Mouse (Mus musculus) hindbrain, embryonic 15.5 days (tissue): ENCODE measurements around the gene Ube2h. TPM values are rescaled to one million over a fixed set of nuclear protein-coding genes. Genes with fewer than 3 reads are reported as not detected.

Experiments used
- ATAC-seq: fragments of 200-750 bp; cut with Nextera tagmentation; 2 replicates; pipeline ENCODE4 v1.8.0; 2017; ENCODE audit warnings: low read depth, moderate number of reproducible peaks, moderate TSS enrichment; ENCODE audit not compliant: low FRiP score
- H3K27ac ChIP-seq: fragments of 300-500 bp; sonication (generic); replicated peaks from 2 replicates; pipeline ENCODE4 v1.5.1; 2015; ENCODE audit warnings: mild to moderate bottlenecking, inconsistent platforms
- H3K27me3 ChIP-seq: fragments of 300-500 bp; sonication (generic); 2 replicates; pipeline ENCODE4 v1.6.1; 2015; ENCODE audit warnings: control low read depth, inconsistent platforms
- H3K36me3 ChIP-seq: fragments of 300-500 bp; sonication (generic); 2 replicates; pipeline ENCODE4 v1.6.1; 2015; ENCODE audit warnings: control low read depth, inconsistent platforms
- H3K4me1 ChIP-seq: fragments of 300-500 bp; sonication (generic); replicated peaks from 2 replicates; pipeline ENCODE4 v1.6.1; 2015; ENCODE audit warnings: control low read depth, inconsistent platforms
- H3K4me2 ChIP-seq: fragments of 300-500 bp; sonication (generic); 2 replicates; pipeline ENCODE4 v1.6.1; 2015; ENCODE audit warnings: moderate library complexity, mild to moderate bottlenecking, inconsistent platforms
- H3K4me3 ChIP-seq: fragments of 300-500 bp; sonication (generic); 2 replicates; pipeline ENCODE4 v1.5.1; 2015; ENCODE audit warnings: mild to moderate bottlenecking, inconsistent platforms
- H3K9ac ChIP-seq: fragments of 300-500 bp; sonication (generic); 2 replicates; pipeline ENCODE4 v1.6.1; 2015; ENCODE audit warnings: inconsistent platforms
- H3K9me3 ChIP-seq: fragments of 300-500 bp; sonication (generic); 2 replicates; pipeline ENCODE4 v1.6.1; 2016; ENCODE audit warnings: control low read depth, inconsistent platforms
- WGBS: fragments of 180-500 bp; shearing (Covaris S2); methylation state at CpG from one replicate; pipeline ENCODE4 v1.1.7; 2015; 5-methylcytosine and 5-hydroxymethylcytosine counted together
- polyA plus RNA-seq: library from polyadenylated mRNA; unstranded; fragments of >200 nt; fragmentation: Nextera tagmentation; extraction: Ambion mirVana; gene quantifications from 2 replicates; pipeline ENCODE4 v1.2.1, GENCODE M21; 2015

The Ube2h gene
- polyA plus RNA-seq, 1 experiment from 2014 or later = 59.5 TPM

DNA sequence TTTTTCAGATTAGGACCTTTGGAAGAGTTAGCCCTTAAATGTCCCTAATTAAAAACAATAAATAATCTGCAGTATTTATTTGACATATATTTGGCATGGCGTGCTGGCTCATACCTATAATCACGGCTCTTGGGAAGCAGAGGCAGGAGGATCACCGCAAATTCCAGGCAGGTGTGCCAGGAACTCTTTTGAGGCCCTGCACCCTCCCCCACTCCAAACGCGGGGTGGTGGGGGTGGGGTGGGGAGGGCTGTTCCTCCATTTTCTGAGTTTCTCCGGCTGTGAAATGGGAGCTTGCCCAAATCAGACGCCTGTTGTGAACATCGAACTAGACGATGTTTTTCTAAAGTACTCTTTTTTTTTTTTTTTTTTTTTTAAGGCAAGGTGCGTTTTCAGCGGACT lies 125.3 kb downstream of the Ube2h start:
- H3K4me3 ChIP-seq = no peak overlapping the region
- H3K9ac ChIP-seq = no peak overlapping the region
- peaks cover 69% of the 10 kb centered on the region for H3K27me3 ChIP-seq
- ATAC-seq = no peak
- H3K4me1 ChIP-seq = peaks cover 35% of the 10 kb centered on the region
- no peaks in the 10 kb centered on the region for H3K9me3 ChIP-seq
- H3K27ac ChIP-seq = no peak overlapping the region
- 22% methylated on average over 11 of the region's 11 CpGs for WGBS
- no peaks in the 10 kb centered on the region for H3K36me3 ChIP-seq
- no peak overlapping the region for H3K4me2 ChIP-seq

DNA sequence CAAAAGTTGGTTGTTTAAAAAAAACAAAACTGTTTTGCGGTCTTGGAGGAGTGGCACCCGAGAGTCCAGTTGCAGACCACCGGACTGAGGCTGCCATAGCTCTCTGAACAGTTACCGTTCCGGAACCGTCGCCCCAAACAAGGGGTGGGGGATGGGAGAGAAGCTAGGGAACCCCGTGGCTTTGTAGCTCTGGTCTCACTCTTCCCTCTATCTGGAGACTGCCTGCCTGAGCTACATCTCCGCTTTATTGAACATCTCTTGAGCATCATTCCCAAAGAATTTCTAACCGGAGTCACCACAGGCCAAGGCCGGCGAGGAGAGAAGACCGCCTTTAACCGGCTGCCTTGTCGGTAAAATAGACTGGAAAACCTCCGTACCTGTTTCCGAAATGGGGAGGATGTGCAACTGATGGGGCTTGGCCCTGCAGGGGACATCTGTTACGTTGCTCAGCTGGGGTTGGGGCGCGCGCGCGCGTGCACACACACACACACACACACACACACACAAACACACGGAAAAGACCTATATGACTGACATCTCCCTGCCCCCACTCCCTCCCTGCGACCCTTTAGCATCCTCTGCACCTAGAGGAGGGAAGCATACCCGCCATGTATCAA lies 126.2 kb downstream of the Ube2h start:
- WGBS = 2% methylated on average over 27 of the region's 27 CpGs
- Histone ChIP-seq H3K27me3 (peaks cover 76% of the 10 kb centered on the region), H3K36me3 (no peaks in the 10 kb centered on the region), H3K9ac (no peak overlapping the region), H3K4me3 (no peak overlapping the region), H3K4me1 (peaks cover 44% of the 10 kb centered on the region), H3K9me3 (no peaks in the 10 kb centered on the region), H3K4me2 (peak overlapping the region; percentile 5; the same call in 1 of the 2 replicates), H3K27ac (no peak overlapping the region)
- no peak for ATAC-seq

DNA sequence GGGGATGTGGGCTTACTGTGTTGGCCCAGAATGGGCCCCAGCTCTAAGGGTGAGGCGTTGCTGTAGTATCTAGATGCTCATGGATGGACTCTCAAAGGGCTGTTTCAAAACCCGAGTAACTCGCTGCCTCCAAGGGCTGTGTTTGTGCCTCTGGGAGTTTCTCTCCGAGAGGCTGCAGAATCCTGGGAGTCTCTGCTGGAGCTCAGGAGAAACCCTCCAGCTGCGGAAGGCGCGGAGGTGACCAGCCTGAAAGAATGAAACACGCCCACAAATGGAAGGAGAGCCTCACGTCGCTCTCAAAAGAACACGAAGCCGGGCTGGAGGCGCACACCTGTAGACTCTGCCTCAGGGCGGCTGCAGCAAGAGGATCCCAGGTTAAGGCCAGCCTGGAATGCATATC lies 127.0 kb downstream of the Ube2h start:
- peaks cover 84% of the 10 kb centered on the region for H3K27me3 ChIP-seq
- 2% methylated on average over 14 of the region's 14 CpGs for WGBS
- H3K9ac ChIP-seq = no peak overlapping the region
- no peaks in the 10 kb centered on the region for H3K9me3 ChIP-seq
- no peak overlapping the region for H3K4me3 ChIP-seq
- H3K4me2 ChIP-seq = no peak overlapping the region
- no peak overlapping the region for H3K27ac ChIP-seq
- peaks cover 50% of the 10 kb centered on the region for H3K4me1 ChIP-seq
- ATAC-seq = no peak
- H3K36me3 ChIP-seq = no peaks in the 10 kb centered on the region

DNA sequence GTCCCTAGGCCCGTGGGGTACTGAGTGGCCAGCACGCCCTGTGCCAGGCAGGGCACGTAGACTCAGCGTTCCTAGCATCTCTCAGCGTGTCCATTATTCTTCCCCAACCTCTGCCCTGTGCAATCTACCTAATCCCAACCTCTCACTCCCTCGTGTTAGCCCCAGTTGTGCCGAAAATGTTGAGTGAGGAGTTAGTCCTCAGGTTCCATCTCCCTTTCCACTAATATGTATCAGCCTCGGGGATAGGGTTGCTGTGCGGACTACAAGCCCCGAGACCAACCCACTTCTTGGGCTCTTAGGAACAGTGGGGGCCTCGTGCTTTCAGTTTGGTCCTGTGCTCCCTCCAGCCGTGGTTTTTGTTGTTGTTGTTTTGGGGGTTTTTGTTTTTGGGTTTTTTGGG lies 127.8 kb downstream of the Ube2h start:
- WGBS = 1% methylated on average over 12 of the region's 12 CpGs
- H3K4me2 ChIP-seq = no peak overlapping the region
- no peaks in the 10 kb centered on the region for H3K36me3 ChIP-seq
- ATAC-seq = no peak
- H3K4me3 ChIP-seq = no peak overlapping the region
- H3K9ac ChIP-seq = no peak overlapping the region
- peaks cover 91% of the 10 kb centered on the region for H3K27me3 ChIP-seq
- H3K9me3 ChIP-seq = no peaks in the 10 kb centered on the region
- no peak overlapping the region for H3K27ac ChIP-seq
- peaks cover 50% of the 10 kb centered on the region for H3K4me1 ChIP-seq

DNA sequence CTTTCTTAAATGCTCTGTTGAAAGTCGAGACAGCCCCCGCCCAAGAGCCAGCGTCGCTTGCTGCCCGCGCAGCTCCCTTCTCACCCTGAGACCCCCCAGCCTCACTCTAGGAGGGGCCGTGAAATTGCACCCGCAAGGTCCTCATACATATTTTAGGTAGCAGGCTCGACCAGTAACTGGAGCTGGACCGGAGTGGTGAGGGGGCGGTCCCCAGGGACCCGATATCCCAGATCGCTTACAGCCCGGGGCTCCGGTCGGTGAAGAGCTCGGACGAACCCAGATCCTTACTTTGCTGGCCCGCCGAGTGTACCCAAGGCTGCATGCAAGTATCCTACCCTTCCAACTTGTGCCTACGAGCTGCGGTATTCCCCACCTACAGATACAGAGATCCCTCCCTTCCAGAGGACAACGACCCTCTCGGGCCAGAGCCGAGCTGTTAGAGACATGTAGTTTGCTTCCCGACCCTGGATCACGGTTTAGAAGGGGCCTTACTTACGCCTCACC lies 128.4 kb downstream of the Ube2h start:
- no peak overlapping the region for H3K27ac ChIP-seq
- H3K4me2 ChIP-seq = peak overlapping the region; percentile 34
- H3K9me3 ChIP-seq = no peaks in the 10 kb centered on the region
- no peak for ATAC-seq
- H3K36me3 ChIP-seq = no peaks in the 10 kb centered on the region
- no peak overlapping the region for H3K9ac ChIP-seq
- WGBS = 0% methylated on average over 28 of the region's 28 CpGs
- peak overlapping the region; percentile 18; the same call in 1 of the 2 replicates for H3K4me3 ChIP-seq
- peaks cover 50% of the 10 kb centered on the region for H3K4me1 ChIP-seq
- H3K27me3 ChIP-seq = peaks cover 91% of the 10 kb centered on the region

DNA sequence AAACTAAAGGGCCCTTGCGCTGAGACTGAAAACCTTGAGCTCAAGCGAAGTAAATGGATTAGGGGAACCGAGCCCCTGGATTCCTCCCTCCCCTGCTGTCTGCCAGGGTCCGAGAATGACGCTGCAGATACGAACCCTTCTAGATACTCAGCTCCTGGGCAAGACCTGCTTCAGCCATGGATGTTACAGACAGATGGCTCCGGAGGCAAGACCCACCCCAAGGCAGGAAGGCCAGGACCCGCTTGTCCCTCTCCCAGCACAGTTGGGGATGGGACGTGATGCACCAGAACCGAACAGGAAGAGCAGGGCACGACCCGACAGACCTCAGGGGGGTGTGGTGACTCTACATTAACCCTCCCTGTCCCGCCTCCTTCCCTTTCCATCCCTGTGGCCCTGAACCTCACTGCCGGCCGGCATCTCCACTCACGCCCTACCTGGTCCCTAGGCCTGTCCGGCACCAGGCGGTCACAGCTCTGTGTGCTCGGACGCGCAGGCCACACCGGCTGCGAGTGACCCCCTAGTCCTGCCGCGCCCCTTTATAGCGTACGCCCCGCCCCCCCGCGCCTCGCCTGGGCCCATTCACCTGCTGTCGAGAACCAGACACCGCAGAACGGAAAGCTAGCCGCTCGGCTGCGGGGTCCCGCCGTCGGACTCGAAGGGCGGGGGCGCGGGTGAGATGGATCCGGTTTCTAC lies 129.0 kb downstream of the Ube2h start:
- Histone ChIP-seq H3K4me3 (peak overlapping the region; percentile 18; the same call in 1 of the 2 replicates), H3K4me1 (peaks cover 50% of the 10 kb centered on the region), H3K4me2 (peak overlapping the region; percentile 34), H3K27ac (no peak overlapping the region), H3K9me3 (no peaks in the 10 kb centered on the region), H3K36me3 (no peaks in the 10 kb centered on the region), H3K9ac (no peak overlapping the region), H3K27me3 (peaks cover 91% of the 10 kb centered on the region)
- WGBS = 1% methylated on average over 45 of the region's 45 CpGs
- ATAC-seq = no peak

DNA sequence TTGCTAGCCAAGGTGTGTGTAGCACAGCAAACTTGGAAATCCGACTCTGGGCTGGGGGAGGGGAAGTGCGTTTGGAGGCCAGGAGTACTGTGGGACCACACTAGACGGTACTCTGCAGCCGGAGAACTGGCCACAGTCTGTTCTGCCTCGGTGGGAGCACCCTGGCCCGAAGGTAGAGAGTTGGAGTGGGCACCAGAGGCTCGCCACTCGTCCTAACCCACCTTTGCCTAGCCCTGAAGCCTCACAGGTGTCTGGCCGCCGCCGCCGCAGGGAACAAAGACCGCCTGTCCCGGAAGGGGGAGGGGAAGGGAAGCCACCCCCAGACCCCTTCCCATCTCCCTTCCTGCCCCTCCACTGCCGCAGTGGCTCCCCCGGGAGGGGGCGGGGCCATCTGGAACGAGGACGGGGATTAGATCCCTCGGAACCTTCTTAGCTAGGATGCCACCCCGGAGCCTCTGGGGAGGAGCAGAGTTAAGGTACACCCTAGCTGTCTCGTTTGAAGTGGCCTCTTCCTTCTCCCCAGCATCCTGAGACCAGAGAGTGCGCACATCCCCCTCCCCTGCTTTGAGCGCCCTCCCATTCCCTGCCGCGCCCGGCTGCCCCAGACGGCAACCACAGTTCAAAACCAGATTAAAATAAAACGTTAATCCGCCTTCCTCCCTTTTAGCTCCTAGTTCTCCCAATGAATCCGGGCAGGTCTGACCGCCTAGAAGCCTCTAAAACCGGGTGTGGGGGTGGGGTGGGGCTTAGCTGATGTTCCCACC lies 129.7 kb downstream of the Ube2h start:
- no peak for ATAC-seq
- Histone ChIP-seq H3K27ac (no peak overlapping the region), H3K4me3 (peak overlapping the region; percentile 12; the same call in 1 of the 2 replicates), H3K4me1 (peaks cover 49% of the 10 kb centered on the region), H3K9me3 (no peaks in the 10 kb centered on the region), H3K9ac (no peak overlapping the region), H3K36me3 (no peaks in the 10 kb centered on the region), H3K4me2 (peak overlapping the region; percentile 34), H3K27me3 (peaks cover 90% of the 10 kb centered on the region)
- WGBS = 2% methylated on average over 33 of the region's 33 CpGs

DNA sequence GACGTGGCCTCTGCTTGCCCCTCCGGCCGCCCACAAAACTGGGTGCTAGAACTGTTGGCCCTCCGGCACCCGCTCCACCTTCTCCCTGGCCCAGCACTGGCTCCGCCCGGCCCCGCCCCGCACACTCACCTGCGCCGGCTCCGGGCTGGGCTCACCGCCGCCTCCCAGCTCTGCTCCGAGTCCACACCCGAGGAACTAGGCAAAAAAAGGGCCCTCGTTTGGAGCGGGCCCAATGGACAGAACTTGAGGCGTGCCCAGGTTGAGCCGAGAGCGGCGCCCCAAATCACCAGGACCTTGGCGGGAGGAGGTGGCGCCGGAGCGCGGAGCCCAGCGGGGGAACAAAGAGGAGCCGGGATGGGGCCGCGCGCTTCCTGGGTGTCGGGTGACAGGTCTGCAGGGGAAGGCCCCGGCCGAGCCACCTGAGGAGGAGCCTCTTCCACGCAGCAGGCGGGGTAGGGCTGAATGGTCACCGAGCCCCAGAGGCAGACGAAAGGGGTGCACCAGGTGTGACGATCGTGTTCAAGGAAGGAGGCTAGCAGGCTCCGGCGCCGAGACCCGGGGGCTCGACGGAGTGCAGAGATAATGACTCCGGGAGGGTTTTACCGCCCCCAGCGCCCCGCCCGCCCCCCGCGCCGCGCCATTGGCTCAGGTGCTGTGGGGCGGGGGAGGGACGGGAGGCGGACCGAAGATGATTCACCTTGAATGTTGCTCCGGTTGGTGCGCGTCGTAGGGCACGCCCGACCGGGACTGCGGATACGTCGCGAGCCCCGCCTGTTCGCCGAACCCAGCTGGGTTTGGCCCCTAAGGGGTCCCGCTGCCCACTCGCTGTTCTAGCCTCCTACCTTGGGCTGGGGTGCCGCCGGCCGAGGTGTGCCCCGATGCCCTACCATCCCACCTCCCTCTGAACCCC lies 130.5 kb downstream of the Ube2h start:
- no peaks in the 10 kb centered on the region for H3K36me3 ChIP-seq
- H3K27me3 ChIP-seq = peaks cover 86% of the 10 kb centered on the region
- no peak overlapping the region for H3K9ac ChIP-seq
- peaks cover 46% of the 10 kb centered on the region for H3K4me1 ChIP-seq
- peak overlapping the region; percentile 34 for H3K4me2 ChIP-seq
- WGBS = under 1% methylated on average over 72 of the region's 80 CpGs
- no peaks in the 10 kb centered on the region for H3K9me3 ChIP-seq
- no peak overlapping the region for H3K27ac ChIP-seq
- H3K4me3 ChIP-seq = peak overlapping the region; percentile 12
- ATAC-seq = no peak

DNA sequence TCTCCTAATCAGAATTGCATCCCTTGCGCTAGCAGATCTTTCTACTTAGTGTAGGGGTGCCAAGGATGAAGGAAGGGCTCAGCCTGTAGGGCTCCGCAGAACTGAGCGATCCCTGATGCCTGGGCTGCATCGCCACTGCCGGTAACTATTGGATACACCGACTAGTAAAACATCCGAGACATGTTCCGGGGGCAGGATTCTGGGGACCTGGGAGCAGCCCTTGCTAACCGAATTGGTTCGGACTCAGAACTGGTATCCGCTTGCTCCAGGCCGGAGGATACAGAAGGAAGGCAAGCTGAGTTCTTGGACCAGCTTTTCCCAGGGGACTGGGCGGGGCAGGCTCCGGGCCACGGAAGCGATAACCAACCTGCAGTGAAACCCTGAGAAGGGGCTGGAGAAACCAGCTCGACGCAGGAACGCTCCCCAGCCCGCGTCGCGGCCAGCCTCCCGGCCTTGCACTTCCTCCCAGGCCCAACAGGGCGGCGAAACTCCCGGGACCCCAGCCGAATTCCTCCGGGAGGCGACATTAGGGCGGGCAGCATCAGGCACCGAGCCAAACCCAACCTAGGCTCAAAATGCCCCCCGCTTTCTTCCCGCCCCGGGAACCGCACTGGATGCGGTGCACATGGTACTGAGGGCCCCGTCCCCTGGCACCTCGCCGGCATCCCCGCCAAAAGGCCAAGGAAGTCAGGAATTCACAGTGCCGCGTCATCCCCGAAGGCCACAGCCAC lies 131.4 kb downstream of the Ube2h start:
- H3K4me2 ChIP-seq = peak overlapping the region; percentile 34; the same call in 1 of the 2 replicates
- WGBS = 2% methylated on average over 44 of the region's 44 CpGs
- no peaks in the 10 kb centered on the region for H3K9me3 ChIP-seq
- no peak for ATAC-seq
- no peak overlapping the region for H3K27ac ChIP-seq
- no peaks in the 10 kb centered on the region for H3K36me3 ChIP-seq
- H3K4me1 ChIP-seq = peaks cover 42% of the 10 kb centered on the region
- H3K27me3 ChIP-seq = peaks cover 81% of the 10 kb centered on the region
- H3K4me3 ChIP-seq = peak overlapping the region; percentile 12; the same call in 1 of the 2 replicates
- no peak overlapping the region for H3K9ac ChIP-seq

DNA sequence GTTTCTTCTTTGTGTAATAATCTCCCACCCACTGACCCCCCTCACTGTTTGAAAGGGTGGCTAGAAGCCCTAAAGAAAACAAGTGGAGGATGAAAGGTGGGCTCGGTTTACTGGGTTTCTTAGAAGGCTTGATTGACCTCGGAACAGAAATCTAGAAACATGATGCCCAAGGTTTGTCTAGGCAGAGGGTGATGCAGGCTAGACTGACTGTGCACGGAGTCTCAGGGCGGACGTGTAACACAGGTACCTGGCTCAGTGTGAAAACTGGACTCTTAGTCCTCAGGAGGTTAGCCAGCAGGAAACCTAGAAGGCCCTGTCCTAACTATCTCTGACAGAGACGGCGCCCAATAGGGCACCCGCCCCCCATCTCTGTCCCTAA lies 131.9 kb downstream of the Ube2h start:
- H3K4me1 ChIP-seq = peaks cover 39% of the 10 kb centered on the region
- no peaks in the 10 kb centered on the region for H3K9me3 ChIP-seq
- no peak overlapping the region for H3K27ac ChIP-seq
- no peak overlapping the region for H3K4me2 ChIP-seq
- H3K36me3 ChIP-seq = no peaks in the 10 kb centered on the region
- no peak overlapping the region for H3K9ac ChIP-seq
- H3K4me3 ChIP-seq = peak overlapping the region; percentile 12; the same call in 1 of the 2 replicates
- 13% methylated on average over 8 of the region's 8 CpGs for WGBS
- peaks cover 76% of the 10 kb centered on the region for H3K27me3 ChIP-seq
- no peak for ATAC-seq

DNA sequence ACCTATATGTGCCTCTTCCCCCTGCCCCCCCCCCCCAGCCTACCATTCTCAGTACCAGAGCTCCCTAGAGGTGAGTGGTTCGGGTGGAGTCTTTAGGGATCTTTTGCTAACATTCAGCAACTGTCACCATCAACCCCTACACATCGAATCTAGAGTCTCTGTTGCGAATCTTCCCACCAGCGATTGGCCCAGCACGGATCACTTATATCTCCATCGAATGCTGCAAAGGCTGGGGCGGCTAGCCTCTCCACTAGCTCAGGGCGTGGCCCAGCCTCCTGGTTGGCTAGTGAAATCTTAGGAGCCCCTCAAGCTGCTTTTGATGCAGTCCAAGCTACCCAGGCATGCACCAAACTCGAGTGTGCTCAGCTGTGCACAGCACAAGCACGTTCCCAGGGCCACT lies 132.4 kb downstream of the Ube2h start:
- Histone ChIP-seq H3K27ac (no peak overlapping the region), H3K4me3 (no peak overlapping the region)
- WGBS = 25% methylated on average over 10 of the region's 10 CpGs

More for the DNA sequence above, 132.4 kb downstream of the Ube2h start:
- ATAC-seq = no peak
- no peak overlapping the region for H3K4me2 ChIP-seq
- no peaks in the 10 kb centered on the region for H3K9me3 ChIP-seq
- peaks cover 37% of the 10 kb centered on the region for H3K4me1 ChIP-seq
- H3K36me3 ChIP-seq = no peaks in the 10 kb centered on the region
- no peak overlapping the region for H3K9ac ChIP-seq
- H3K27me3 ChIP-seq = peaks cover 72% of the 10 kb centered on the region
